Mouse (Mus musculus) liver, embryonic 12.5 days (tissue): ENCODE measurements at regions not wholly inside any gene's neighbourhood (a gene's known extent, or its start where the extent isn't known, plus 50 kb on each side); places are given as distances from the start of the nearest gene placed in this dataset.

Source experiments
- ATAC-seq: fragments of 200-750 bp; cut with Nextera tagmentation; 2 replicates; pipeline ENCODE4 v1.8.0; 2017; ENCODE audit warnings: moderate number of reproducible peaks, mild to moderate bottlenecking, moderate library complexity
- H3K27ac ChIP-seq: fragments of 300-500 bp; sonication (generic); 2 replicates; pipeline ENCODE4 v1.5.1; 2016; ENCODE audit warnings: mild to moderate bottlenecking
- H3K27me3 ChIP-seq: fragments of 300-500 bp; sonication (generic); replicated peaks from 2 replicates; pipeline ENCODE4 v1.6.1; 2016; ENCODE audit warnings: mild to moderate bottlenecking, moderate library complexity
- H3K36me3 ChIP-seq: fragments of 300-500 bp; sonication (generic); 2 replicates; pipeline ENCODE4 v1.6.1; 2016; ENCODE audit warnings: mild to moderate bottlenecking, moderate library complexity
- H3K4me1 ChIP-seq: fragments of 300-500 bp; sonication (generic); 2 replicates; pipeline ENCODE4 v1.6.1; 2016
- H3K4me2 ChIP-seq: fragments of 300-500 bp; sonication (generic); 2 replicates; pipeline ENCODE4 v1.6.1; 2016; ENCODE audit warnings: mild to moderate bottlenecking, moderate library complexity
- H3K4me3 ChIP-seq: fragments of 300-500 bp; sonication (generic); 2 replicates; pipeline ENCODE4 v1.5.1; 2016; ENCODE audit warnings: mild to moderate bottlenecking, moderate library complexity
- H3K9ac ChIP-seq: fragments of 300-500 bp; sonication (generic); 2 replicates; pipeline ENCODE4 v1.6.1; 2016; ENCODE audit warnings: mild to moderate bottlenecking, moderate library complexity
- H3K9me3 ChIP-seq: fragments of 300-500 bp; sonication (generic); replicated peaks from 2 replicates; pipeline ENCODE4 v1.6.1; 2016; ENCODE audit warnings: mild to moderate bottlenecking, moderate library complexity
- WGBS: fragments of 180-500 bp; shearing (Covaris S2); methylation state at CpG from one replicate; pipeline ENCODE4 v1.1.7; 2016; ENCODE audit not compliant: insufficient replicate concordance; 5-methylcytosine and 5-hydroxymethylcytosine counted together

DNA sequence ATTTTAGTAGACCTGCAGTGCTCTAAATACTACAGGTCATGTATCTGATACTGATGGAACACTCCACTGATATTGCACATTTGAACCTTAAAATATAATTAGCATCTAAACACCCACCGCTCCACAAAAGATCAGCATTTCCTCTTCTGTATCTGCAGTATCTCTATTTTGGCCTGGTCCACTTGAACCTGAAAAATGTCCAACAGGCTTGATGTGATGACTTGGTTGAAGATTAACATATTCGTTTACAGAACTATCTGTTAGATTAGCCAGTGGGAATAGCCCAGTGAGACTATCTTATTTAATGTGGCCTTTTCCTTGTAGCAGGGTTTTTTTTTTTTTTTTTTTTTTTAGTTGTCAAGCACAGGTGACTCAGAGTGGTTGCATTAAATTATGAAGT, 434.4 kb upstream of the Adamts16 start:
- H3K36me3 ChIP-seq = no peaks in the 10 kb centered on the region
- no peaks in the 10 kb centered on the region for H3K4me1 ChIP-seq
- no peak overlapping the region for H3K4me3 ChIP-seq
- ATAC-seq = no peak
- H3K9ac ChIP-seq = no peak overlapping the region
- no peak overlapping the region for H3K27ac ChIP-seq
- WGBS = 66% methylated on average over 2 of the region's 2 CpGs
- no peak overlapping the region for H3K4me2 ChIP-seq
- H3K9me3 ChIP-seq = 0 out of 2 replicates have a peak, but pooled peaks cover under 1% of the 10 kb centered on the region
- H3K27me3 ChIP-seq = no peaks in the 10 kb centered on the region

DNA sequence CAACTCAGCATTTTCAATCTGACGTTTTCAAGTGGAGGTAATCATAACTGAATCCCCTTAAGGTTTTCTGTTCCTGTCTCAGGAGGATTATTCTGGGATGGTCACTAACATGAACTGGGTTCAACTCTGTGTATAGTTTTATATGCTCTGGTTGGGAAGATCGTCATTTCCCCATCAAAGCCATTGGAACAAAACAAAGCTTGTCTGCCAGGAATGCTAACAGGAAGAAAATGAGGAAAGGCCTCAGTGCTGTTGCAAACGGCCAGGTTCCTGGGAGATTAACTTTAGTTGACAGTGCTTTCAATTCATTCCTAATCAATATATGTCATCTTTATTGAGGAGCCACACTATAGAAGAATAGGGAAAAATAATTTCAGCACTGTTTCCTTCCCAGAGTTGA, 432.5 kb upstream of the Adamts16 start:
- H3K36me3 ChIP-seq = no peaks in the 10 kb centered on the region
- no peaks in the 10 kb centered on the region for H3K27me3 ChIP-seq
- no peak overlapping the region for H3K4me2 ChIP-seq
- 48% methylated on average over 3 of the region's 3 CpGs for WGBS
- no peak overlapping the region for H3K4me3 ChIP-seq
- H3K4me1 ChIP-seq = no peaks in the 10 kb centered on the region
- no peak for ATAC-seq
- H3K9ac ChIP-seq = no peak overlapping the region
- no peak overlapping the region for H3K27ac ChIP-seq
- H3K9me3 ChIP-seq = no peaks in the 10 kb centered on the region

DNA sequence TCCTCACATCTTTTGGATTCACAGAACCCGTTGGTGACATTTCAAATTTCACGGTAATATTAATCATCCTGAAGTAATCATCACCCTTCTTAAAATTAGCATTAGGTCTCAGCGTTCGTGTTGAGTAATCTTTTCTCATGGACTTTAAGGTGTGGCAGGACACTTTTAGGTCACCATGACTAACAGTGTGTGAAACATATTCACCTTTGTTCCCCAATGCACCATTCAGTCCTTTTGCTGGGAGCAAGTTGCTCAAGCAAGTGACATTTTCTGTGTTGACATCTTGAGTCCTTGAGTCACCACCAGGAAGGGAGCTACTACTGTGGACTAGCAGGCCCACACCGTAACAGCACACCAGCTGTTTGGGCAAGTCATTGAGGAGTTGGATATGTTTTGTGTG, 431.9 kb upstream of the Adamts16 start:
- 79% methylated on average over 5 of the region's 5 CpGs for WGBS
- Histone ChIP-seq H3K9me3 (no peaks in the 10 kb centered on the region), H3K4me1 (no peaks in the 10 kb centered on the region), H3K27ac (no peak overlapping the region), H3K4me3 (no peak overlapping the region), H3K4me2 (no peak overlapping the region), H3K36me3 (no peaks in the 10 kb centered on the region), H3K9ac (no peak overlapping the region), H3K27me3 (no peaks in the 10 kb centered on the region)
- no peak for ATAC-seq

DNA sequence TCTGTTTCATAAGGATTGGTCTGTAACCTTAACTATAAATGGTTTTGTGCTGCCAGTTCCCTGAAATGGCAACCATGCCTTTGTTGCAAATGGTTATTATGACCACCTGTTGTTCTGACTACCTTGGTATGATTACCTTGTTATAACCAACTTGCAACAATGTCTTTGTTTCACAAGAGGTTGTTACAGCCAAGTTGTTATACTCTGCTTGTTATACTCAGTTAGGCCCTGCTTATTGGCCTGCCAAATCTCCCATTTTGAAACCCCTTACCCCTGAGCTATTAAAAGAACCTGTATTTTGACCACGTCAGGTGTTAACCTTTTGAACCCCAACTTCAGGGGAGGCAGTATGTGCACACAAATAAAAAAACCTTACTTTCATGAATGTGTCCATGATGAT, 431.5 kb upstream of the Adamts16 start:
- Histone ChIP-seq H3K4me3 (no peak overlapping the region), H3K27ac (no peak overlapping the region), H3K4me2 (no peak overlapping the region), H3K36me3 (no peaks in the 10 kb centered on the region), H3K27me3 (no peaks in the 10 kb centered on the region), H3K9me3 (no peaks in the 10 kb centered on the region), H3K4me1 (no peaks in the 10 kb centered on the region), H3K9ac (no peak overlapping the region)
- no peak for ATAC-seq
- WGBS = 67% methylated on average over 1 of the region's 1 CpGs

DNA sequence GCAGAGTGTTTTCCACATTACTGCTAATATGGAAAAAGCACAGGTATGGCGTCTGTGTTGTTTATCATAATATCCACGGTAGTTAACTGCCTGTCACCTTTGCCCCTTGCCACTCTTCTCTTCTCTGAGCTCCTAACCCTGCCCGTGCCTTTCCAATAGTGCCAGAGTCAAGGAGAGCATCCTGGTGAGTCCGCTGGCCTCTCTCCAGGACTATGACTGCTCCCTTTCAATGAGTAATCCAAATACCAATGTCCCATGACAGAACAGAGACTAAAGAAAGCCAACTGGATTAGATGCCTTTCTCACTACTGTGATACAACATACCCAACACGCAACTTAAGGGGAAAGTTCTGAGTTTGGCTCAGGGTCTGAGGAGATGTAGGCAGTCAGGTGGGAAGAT, 430.8 kb upstream of the Adamts16 start:
- ATAC-seq = no peak
- Histone ChIP-seq H3K4me2 (no peak overlapping the region), H3K4me3 (no peak overlapping the region), H3K4me1 (no peaks in the 10 kb centered on the region), H3K9me3 (no peaks in the 10 kb centered on the region), H3K9ac (no peak overlapping the region), H3K27ac (no peak overlapping the region), H3K36me3 (no peaks in the 10 kb centered on the region), H3K27me3 (no peaks in the 10 kb centered on the region)
- WGBS = 51% methylated on average over 5 of the region's 5 CpGs

DNA sequence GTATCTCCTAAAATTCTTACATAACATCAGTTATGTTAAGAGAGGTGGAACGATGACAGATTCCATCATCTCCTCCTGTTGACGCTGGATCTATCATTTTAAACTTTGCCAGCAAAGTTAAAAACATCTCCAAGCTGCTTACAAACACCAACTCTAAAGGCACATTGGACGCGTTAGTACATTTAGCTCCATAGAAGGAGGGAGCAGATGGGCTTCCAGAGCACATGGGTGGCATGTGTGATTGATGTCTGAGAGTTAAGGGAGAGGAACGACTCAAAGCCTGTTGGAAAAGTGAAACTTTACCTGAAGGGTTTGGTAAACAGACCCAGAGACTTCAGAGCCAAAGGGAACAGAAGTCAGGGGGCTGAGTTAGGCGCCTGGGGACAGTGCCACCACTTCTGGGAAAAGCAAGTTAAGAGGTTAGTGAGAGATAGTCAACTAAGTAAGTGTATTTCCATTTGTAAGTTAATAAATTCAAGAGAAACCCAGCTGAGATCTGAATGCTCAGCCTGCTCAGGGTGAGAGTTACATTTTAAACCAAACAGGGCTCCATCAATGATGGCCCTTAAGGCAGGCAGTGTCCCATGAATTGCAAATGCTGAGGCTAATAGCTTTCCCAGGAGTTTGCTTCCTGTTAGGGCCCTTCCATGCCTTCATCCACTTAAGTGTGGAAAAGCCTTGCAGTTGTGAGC, 430.3 kb upstream of the Adamts16 start:
- Histone ChIP-seq H3K9ac (no peak overlapping the region), H3K4me3 (no peak overlapping the region), H3K4me2 (no peak overlapping the region), H3K27ac (no peak overlapping the region), H3K9me3 (no peaks in the 10 kb centered on the region), H3K4me1 (no peaks in the 10 kb centered on the region), H3K36me3 (no peaks in the 10 kb centered on the region), H3K27me3 (no peaks in the 10 kb centered on the region)
- WGBS = 63% methylated on average over 6 of the region's 6 CpGs
- ATAC-seq = no peak

DNA sequence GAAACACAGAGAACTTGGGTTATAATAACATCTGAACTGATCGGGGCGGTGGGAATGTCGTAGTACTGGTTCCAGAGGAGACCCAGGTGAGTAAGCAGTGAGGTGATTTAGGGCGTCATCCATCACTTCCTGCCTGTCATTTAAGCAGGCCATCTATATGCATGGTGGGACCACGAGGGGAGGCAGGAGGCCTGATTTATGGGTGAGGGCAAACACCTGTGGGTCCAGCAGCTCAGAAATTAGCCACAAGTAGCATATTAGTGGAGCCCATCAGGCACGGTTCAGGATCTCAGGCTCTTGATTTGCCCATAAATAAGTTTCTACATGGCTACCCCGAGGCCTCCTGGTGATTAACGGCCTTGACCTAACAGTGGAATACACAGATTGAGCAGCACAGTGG, 428.8 kb upstream of the Adamts16 start:
- H3K4me2 ChIP-seq = no peak overlapping the region
- 69% methylated on average over 8 of the region's 8 CpGs for WGBS
- no peak overlapping the region for H3K27ac ChIP-seq
- no peak overlapping the region for H3K4me3 ChIP-seq
- no peak for ATAC-seq
- H3K4me1 ChIP-seq = no peaks in the 10 kb centered on the region
- H3K27me3 ChIP-seq = no peaks in the 10 kb centered on the region
- no peaks in the 10 kb centered on the region for H3K36me3 ChIP-seq
- H3K9me3 ChIP-seq = no peaks in the 10 kb centered on the region
- H3K9ac ChIP-seq = no peak overlapping the region

DNA sequence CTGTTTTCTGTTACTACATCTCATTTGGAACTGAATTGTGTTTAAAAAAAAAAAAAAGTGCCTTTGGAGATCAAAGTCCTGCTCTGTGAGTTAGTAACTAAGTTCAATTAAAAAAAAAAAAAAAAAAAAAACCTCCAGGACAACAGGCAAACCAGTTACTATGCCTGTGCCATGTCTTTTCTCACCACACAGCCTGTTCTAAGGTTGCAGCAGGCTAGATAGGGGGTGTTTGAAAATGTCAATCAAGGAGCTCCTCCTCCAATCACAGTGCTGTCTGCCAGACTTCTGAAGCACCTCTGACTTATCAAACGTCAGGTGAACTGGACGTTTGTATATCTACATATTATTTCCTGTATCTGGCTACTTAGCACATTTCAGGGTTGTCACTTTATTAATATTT, 427.9 kb upstream of the Adamts16 start:
- H3K4me3 ChIP-seq = no peak overlapping the region
- WGBS = 49% methylated on average over 2 of the region's 2 CpGs
- no peaks in the 10 kb centered on the region for H3K4me1 ChIP-seq

DNA sequence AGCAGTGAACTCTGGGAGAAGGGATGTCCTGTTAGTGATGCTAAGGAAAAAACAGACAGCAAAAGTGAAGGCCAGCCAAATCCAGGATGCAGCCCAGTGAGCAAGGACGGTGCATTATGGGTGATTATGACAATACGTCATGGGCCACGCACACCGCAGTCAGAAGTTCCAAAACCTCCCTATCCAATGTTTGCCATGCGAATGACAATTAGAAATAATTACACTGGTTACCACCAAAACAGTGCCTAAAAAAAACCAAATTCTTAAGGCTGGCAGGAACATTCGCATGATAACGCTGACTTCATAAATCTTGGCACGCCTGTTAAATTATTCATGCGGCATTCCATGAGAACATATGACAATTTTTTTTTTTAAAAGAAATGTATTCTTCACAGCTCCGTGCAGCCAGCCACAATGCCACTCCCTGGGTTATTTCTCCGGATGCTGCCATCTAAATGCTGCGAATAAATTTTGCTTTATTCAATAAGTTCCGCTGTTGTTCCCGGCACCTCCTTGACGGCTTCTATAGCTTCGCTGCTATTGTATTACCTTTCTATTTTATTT, 421.8 kb upstream of the Adamts16 start:
- Histone ChIP-seq H3K4me3 (no peak overlapping the region), H3K27me3 (no peaks in the 10 kb centered on the region), H3K36me3 (no peaks in the 10 kb centered on the region), H3K4me2 (no peak overlapping the region), H3K27ac (no peak overlapping the region), H3K9ac (no peak overlapping the region), H3K9me3 (no peaks in the 10 kb centered on the region), H3K4me1 (no peaks in the 10 kb centered on the region)
- 81% methylated on average over 16 of the region's 16 CpGs for WGBS
- ATAC-seq = no peak

More for the DNA sequence above, 427.9 kb upstream of the Adamts16 start:
- H3K27me3 ChIP-seq = no peaks in the 10 kb centered on the region
- no peak for ATAC-seq
- H3K4me2 ChIP-seq = no peak overlapping the region
- H3K27ac ChIP-seq = no peak overlapping the region
- H3K9ac ChIP-seq = no peak overlapping the region
- no peaks in the 10 kb centered on the region for H3K36me3 ChIP-seq
- H3K9me3 ChIP-seq = no peaks in the 10 kb centered on the region

DNA sequence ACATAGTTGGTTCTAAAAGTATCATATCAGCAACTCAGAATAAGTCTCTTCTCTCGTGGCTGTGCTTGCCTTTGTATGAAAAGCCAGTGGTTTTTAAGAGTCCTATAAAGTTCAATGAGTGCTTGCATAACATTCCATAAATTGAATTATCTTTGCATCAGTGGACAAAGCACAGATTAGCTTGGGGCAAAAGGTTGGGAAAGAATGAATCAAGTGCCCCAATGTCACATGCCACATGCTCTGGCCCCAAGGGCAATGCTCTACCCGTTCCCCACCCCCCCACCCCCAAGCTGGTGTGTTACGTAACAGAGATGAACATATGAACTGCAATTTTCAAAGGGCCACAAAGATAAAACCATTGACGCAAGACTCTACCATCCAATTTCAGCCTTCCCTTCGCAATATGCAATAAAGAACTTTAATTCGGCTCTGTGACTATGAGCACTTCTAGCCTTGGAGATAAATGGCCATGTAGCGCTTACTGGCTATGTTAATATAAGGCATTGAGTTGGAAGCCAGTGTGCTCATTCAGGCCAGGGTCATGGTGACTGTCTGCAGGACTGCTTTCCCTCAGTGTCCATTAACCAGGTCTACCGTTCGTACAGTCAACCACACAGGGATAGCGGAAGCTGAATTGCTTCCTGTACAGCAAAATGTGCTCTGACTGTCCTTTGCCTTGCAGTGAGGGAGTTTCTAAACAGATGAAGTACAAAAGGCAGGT, 421.1 kb upstream of the Adamts16 start:
- H3K9me3 ChIP-seq = no peaks in the 10 kb centered on the region
- 70% methylated on average over 10 of the region's 10 CpGs for WGBS
- no peaks in the 10 kb centered on the region for H3K4me1 ChIP-seq
- H3K36me3 ChIP-seq = no peaks in the 10 kb centered on the region
- H3K9ac ChIP-seq = no peak overlapping the region
- no peak overlapping the region for H3K4me2 ChIP-seq
- no peaks in the 10 kb centered on the region for H3K27me3 ChIP-seq
- ATAC-seq = no peak
- H3K27ac ChIP-seq = no peak overlapping the region
- no peak overlapping the region for H3K4me3 ChIP-seq

DNA sequence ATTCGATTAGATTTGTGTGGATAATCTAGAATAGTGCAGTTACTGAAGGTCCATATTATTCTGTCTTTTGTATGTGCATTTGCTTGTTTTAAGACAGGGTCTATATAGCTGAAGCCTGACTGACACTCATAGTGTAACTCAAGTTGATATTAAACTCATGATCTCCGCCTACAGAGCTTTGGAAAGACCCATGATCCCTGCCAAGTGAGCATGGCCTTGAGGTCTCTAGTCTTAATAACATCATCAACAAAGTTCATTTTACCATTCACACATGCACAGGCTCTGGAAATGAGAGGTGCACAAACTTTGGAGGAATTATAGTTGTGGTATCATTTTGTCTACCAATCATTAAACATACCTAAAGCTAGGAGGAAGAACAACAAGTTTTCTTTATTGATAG, 412.4 kb upstream of the Adamts16 start:
- WGBS = 68% methylated on average over 2 of the region's 2 CpGs

DNA sequence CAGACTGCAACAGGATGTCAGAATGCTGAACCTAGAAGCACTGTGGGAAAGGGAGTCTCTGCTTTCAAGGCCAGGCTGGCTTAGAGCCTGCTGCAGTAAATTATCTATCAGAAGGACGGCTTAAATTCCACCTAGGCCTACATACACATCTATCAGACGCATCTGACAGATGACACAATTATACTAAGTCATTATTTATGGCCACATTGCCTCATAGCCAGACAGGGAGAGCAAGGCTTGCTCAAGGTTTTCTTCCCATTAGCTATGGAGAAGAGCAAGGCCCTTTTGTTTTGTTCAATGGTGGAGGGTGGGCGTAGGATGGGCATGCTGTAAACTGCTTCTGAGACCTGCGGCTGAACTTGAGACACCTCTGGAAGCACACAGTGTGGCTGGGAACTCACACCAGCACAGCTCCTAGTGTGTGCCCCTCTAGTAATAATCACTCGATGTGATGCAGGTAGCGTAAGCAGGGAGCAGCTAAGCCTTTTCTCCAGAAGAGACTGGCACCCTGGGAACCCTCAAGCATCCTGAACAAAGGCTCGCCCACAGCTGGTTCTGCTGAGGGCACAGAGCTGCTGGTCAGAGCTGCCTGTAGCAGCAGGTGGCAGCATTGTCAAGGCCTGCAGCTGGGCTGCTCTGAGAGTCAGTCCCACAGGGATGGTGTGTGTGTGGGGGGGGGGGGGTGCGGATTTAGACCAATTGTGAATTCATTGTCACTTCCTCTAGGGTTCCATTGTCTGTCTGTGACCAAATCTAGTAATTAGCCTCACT, 406.8 kb upstream of the Adamts16 start:
- H3K36me3 ChIP-seq = no peaks in the 10 kb centered on the region
- H3K9me3 ChIP-seq = no peaks in the 10 kb centered on the region
- no peak overlapping the region for H3K4me3 ChIP-seq
- H3K4me1 ChIP-seq = no peaks in the 10 kb centered on the region
- no peak for ATAC-seq
- H3K9ac ChIP-seq = no peak overlapping the region
- no peak overlapping the region for H3K4me2 ChIP-seq
- no peak overlapping the region for H3K27ac ChIP-seq
- 50% methylated on average over 8 of the region's 8 CpGs for whole genome bisulfite sequencing
- no peaks in the 10 kb centered on the region for H3K27me3 ChIP-seq

More for the DNA sequence above, 412.4 kb upstream of the Adamts16 start:
- no peak for ATAC-seq
- Histone ChIP-seq H3K27ac (no peak overlapping the region), H3K4me1 (no peaks in the 10 kb centered on the region), H3K36me3 (no peaks in the 10 kb centered on the region), H3K9me3 (no peaks in the 10 kb centered on the region), H3K4me2 (no peak overlapping the region), H3K9ac (no peak overlapping the region), H3K4me3 (no peak overlapping the region), H3K27me3 (no peaks in the 10 kb centered on the region)
